Comparison of ENCODE assay signal across 8 mouse cellular contexts in genomic region chr2:121270521-121271235, GRCm38 (mm10). TPM values are rescaled to one million over a fixed set of nuclear protein-coding genes. Genes with fewer than 3 reads are reported as not detected.
DNase-seq lines count a peak whose midpoint lies in the region; ATAC-seq and TF ChIP-seq lines count a peak whose summit lies in the region.

No protein-coding gene starts in this region.

- peak; percentile 49 for DNase-seq in kidney, postnatal 0 days (ENCODE audit: low spot score)
- no peak for DNase-seq in kidney, postnatal 36 days
- peak; percentile 48 for DNase-seq in forelimb bud, embryonic 11.5 days (ENCODE audit: low read depth, low spot score)
- no peak for DNase-seq in urinary bladder, adult 18-20 months (ENCODE audit: low spot score in 2 of 2)
- DNase-seq in left cerebral cortex, postnatal 36 days (ENCODE audit: low spot score in 2 of 2): no peak

- H3K27me3 ChIP-seq in kidney, postnatal 0 days (ENCODE audit: insufficient read depth, low read length): no peaks in the 10 kb centered on the region

- H3K4me3 ChIP-seq in kidney, postnatal 0 days (replicated peaks; ENCODE audit: low read depth, low read length): peak overlapping the region; percentile 97
- peak overlapping the region; percentile 76 for H3K4me3 ChIP-seq in bone marrow, adult 2 months (replicated peaks; ENCODE audit: control insufficient read depth, low read depth, low read length)

- H3K4me1 ChIP-seq in kidney, postnatal 0 days (replicated peaks; ENCODE audit: insufficient read depth, low read length): peaks cover 3% of the 10 kb centered on the region; the same call in 1 of the 2 replicates
- no peaks in the 10 kb centered on the region for H3K4me1 ChIP-seq in bone marrow, adult 2 months (ENCODE audit: control insufficient read depth, insufficient read depth, low read length)

- H3K4me2 ChIP-seq in kidney, postnatal 0 days (ENCODE audit: low read length): peak overlapping the region; percentile 74

- H3K27ac ChIP-seq in kidney, postnatal 0 days: peak overlapping the region; percentile 38; the same call in 1 of the 2 replicates
- H3K27ac ChIP-seq in bone marrow, adult 2 months (ENCODE audit: control insufficient read depth, insufficient read depth, low read depth, low read length, poor library complexity): peak overlapping the region; percentile 21; the same call in 1 of the 2 replicates

- under 1% methylated on average over 35 of the region's 35 CpGs for WGBS in kidney, postnatal 0 days
- WGBS in bone marrow, adult 2 months: 4% methylated on average over 35 of the region's 35 CpGs

- TF ChIP-seq POLR2A in bone marrow, adult 2 months (IDR thresholded peaks at IDR 0.05; ENCODE audit: borderline replicate concordance, control insufficient read depth, low read depth, low read length): no peak

- ATAC-seq in kidney, postnatal 0 days (replicated peaks; ENCODE audit: low FRiP score, low read depth): peak; percentile 78
- ATAC-seq in megakaryocyte, adult 5-6 weeks (ENCODE audit: poor library complexity, severe bottlenecking): peak; percentile 25
- no peak for ATAC-seq in monocyte, adult 5-6 weeks (replicated peaks; ENCODE audit: insufficient number of reproducible peaks, low FRiP score, low TSS enrichment, poor library complexity, severe bottlenecking)

- peaks cover 15% of the 10 kb centered on the region; the same call in 1 of the 2 replicates for H3K36me3 ChIP-seq in kidney, postnatal 0 days (ENCODE audit: insufficient read depth, low read length)

- no peaks in the 10 kb centered on the region for H3K9me3 ChIP-seq in kidney, postnatal 0 days (replicated peaks; ENCODE audit: low read length)

- peak overlapping the region; percentile 82 for H3K9ac ChIP-seq in kidney, postnatal 0 days (ENCODE audit: low read depth, low read length)

- intact Hi-C loops in left cerebral cortex, postnatal 36 days (cut with DNase I): loop anchor here (2.0 kb wide), 1 partner anchor 26 kb away; no protein-coding TSS in a partner anchor

- no peak for TF ChIP-seq CTCF in kidney, postnatal 0 days (IDR thresholded peaks at IDR 0.05; ENCODE audit: low read depth)
- TF ChIP-seq CTCF in bone marrow, adult 2 months (IDR thresholded peaks at IDR 0.05; ENCODE audit: control insufficient read depth, insufficient read depth, low read length): no peak

RNA-seq across cellular contexts. Expression of gene Trp53bp1, which starts 0.5 kb away (rescaled TPM):
- 24.4 and 24.9 TPM in 2 replicates for polyA plus RNA-seq in kidney, postnatal 0 days (2015; fragmentation: Nextera tagmentation; extraction: Ambion mirVana)
- polyA plus RNA-seq in bone marrow, adult 2 months (2011; ENCODE audit: insufficient read depth, insufficient read length, low replicate concordance, missing spikeins): 14.8 and 20.1 TPM in 2 replicates
- 8.3 and 10.3 TPM in 2 replicates for total RNA-seq in megakaryocyte, adult 5-6 weeks (2015)
- total RNA-seq in megakaryocyte, adult 5-6 weeks (2017): 4.6 and 7.9 TPM in 2 replicates
- total RNA-seq in monocyte, adult 5-6 weeks (2017): 15.8 to 38.3 TPM (median 16.2 TPM) in 3 replicates
- total RNA-seq in left cerebral cortex, postnatal 36 days (2021): 100 to 1,000 TPM; 125 to 148 TPM

RNA-seq across cellular contexts. Expression of gene Map1a, which starts 18.7 kb away (rescaled TPM):
- polyA plus RNA-seq in kidney, postnatal 0 days (2015; fragmentation: Nextera tagmentation; extraction: Ambion mirVana): 0.93 and 1.3 TPM in 2 replicates
- polyA plus RNA-seq in bone marrow, adult 2 months (2011; ENCODE audit: insufficient read depth, insufficient read length, low replicate concordance, missing spikeins): 0.55 and 0.59 TPM in 2 replicates
- 0.96 TPM in 1 of 2 replicates, not detected in the other for total RNA-seq in megakaryocyte, adult 5-6 weeks (2015)
- total RNA-seq in megakaryocyte, adult 5-6 weeks (2017): 0.04 and 0.08 TPM in 2 replicates
- total RNA-seq in monocyte, adult 5-6 weeks (2017): 0.10 TPM in 1 of 3 replicates, not detected in the others
- total RNA-seq in left cerebral cortex, postnatal 36 days (2021): 100 to 1,000 TPM; 594 to 651 TPM

Comparison
In these comparisons a context has a peak if more than half of its experiments do, and no peak if none do; other contexts are left out.
1. DNase-seq: peak in kidney, postnatal 0 days (single experiment) and forelimb bud, embryonic 11.5 days (single experiment); none in kidney, postnatal 36 days (0 of 2), urinary bladder, adult 18-20 months (0 of 2) and left cerebral cortex, postnatal 36 days (0 of 2).
2. RNA of gene Map1a, which starts 18.7 kb away (total RNA-seq): 594 to 651 TPM in left cerebral cortex, postnatal 36 days; 0.04 to 0.96 TPM in megakaryocyte, adult 5-6 weeks and 0.10 TPM in monocyte, adult 5-6 weeks; every median in the first group is over 100 times any median in the second.